ENCODE assay signal across 12 mouse cellular contexts in genomic region chr1:80091350-80091749, GRCm38 (mm10).
DNase-seq lines count a peak whose midpoint lies in the region; ATAC-seq and TF ChIP-seq lines count a peak whose summit lies in the region.
"Had no signal": no experiment of that assay in that cellular context is flagged by ENCODE, and none has a peak within 500 bp of the region (broad histone marks: within the 10 kb centered on the region; RNA-seq: fewer than 3 reads in every experiment).

No protein-coding gene starts in this region.

- H3K27ac ChIP-seq in heart, embryonic 10.5 days = no peak overlapping the region
- H3K27ac ChIP-seq in lung, embryonic 14.5 days (ENCODE audit: low read depth) = no peak overlapping the region
- 0 out of 2 replicates have a peak overlapping the region, but pooled peaks have one; percentile 18 for H3K27ac ChIP-seq in brown adipose tissue, adult 24 weeks (replicated peaks; ENCODE audit: low read depth, low read length)
- H3K27ac ChIP-seq: embryonic facial prominence, embryonic 13.5 days; limb, embryonic 10.5 days had no signal

- no peak overlapping the region for H3K9ac ChIP-seq in lung, embryonic 14.5 days
- H3K9ac ChIP-seq: embryonic facial prominence, embryonic 13.5 days had no signal

- 80% methylated on average over 8 of the region's 8 CpGs for WGBS in heart, embryonic 10.5 days
- WGBS in lung, embryonic 14.5 days = 47% methylated on average over 8 of the region's 8 CpGs

- H3K9me3 ChIP-seq in heart, embryonic 10.5 days = no peaks in the 10 kb centered on the region
- H3K9me3 ChIP-seq in lung, embryonic 14.5 days (ENCODE audit: low read depth, low read length) = no peaks in the 10 kb centered on the region
- H3K9me3 ChIP-seq: embryonic facial prominence, embryonic 13.5 days; limb, embryonic 10.5 days had no signal

- ATAC-seq in lung, embryonic 14.5 days (ENCODE audit: insufficient read depth) = peak; percentile 73
- ATAC-seq: intestine, postnatal 0 days had no signal

- no peaks in the 10 kb centered on the region for H3K27me3 ChIP-seq in heart, embryonic 10.5 days (ENCODE audit: insufficient read depth, poor library complexity, severe bottlenecking)
- H3K27me3 ChIP-seq in lung, embryonic 14.5 days (ENCODE audit: insufficient read depth, low read length) = no peaks in the 10 kb centered on the region
- H3K27me3 ChIP-seq: embryonic facial prominence, embryonic 13.5 days had no signal

- H3K36me3 ChIP-seq in heart, embryonic 10.5 days = no peaks in the 10 kb centered on the region
- H3K36me3 ChIP-seq in lung, embryonic 14.5 days (ENCODE audit: insufficient read depth) = no peaks in the 10 kb centered on the region
- H3K36me3 ChIP-seq: embryonic facial prominence, embryonic 13.5 days; limb, embryonic 10.5 days had no signal

- H3K4me2 ChIP-seq in lung, embryonic 14.5 days = no peak overlapping the region
- H3K4me2 ChIP-seq: embryonic facial prominence, embryonic 13.5 days had no signal

- TF ChIP-seq CTCF in lung, embryonic 14.5 days (IDR thresholded peaks at IDR 0.05; ENCODE audit: low read depth) = no peak

- peak; percentile 94 for DNase-seq in heart, adult 11 months
- DNase-seq in heart, embryonic 10.5 days (ENCODE audit: low spot score) = no peak
- DNase-seq in lung, embryonic 14.5 days = peak; percentile 71
- DNase-seq in lung, postnatal 25 days (ENCODE audit: low spot score) = no peak
- DNase-seq in lung, postnatal 14 days = peak; percentile 12
- no peak for DNase-seq in ovary, adult 18-20 months (ENCODE audit: low spot score)
- no peak for DNase-seq in adrenal gland, postnatal 14 days
- DNase-seq: thymus, adult 18-20 months had no signal

- no peaks in the 10 kb centered on the region for H3K4me1 ChIP-seq in heart, embryonic 10.5 days
- H3K4me1 ChIP-seq in lung, embryonic 14.5 days (ENCODE audit: insufficient read depth) = no peaks in the 10 kb centered on the region
- H3K4me1 ChIP-seq in brown adipose tissue, adult 24 weeks (ENCODE audit: control insufficient read depth, insufficient read depth, insufficient read length, low read length) = no peaks in the 10 kb centered on the region

- no peak overlapping the region for H3K4me3 ChIP-seq in heart, embryonic 10.5 days
- H3K4me3 ChIP-seq in lung, embryonic 14.5 days (ENCODE audit: low read depth, low read length) = no peak overlapping the region
- no peak overlapping the region for H3K4me3 ChIP-seq in brown adipose tissue, adult 24 weeks (ENCODE audit: insufficient read depth, low read depth, low read length)
- H3K4me3 ChIP-seq: embryonic facial prominence, embryonic 13.5 days; limb, embryonic 10.5 days had no signal

Comparison
In these comparisons a context has a peak if more than half of its experiments do, and no peak if none do; other contexts are left out.
1. DNase-seq: peak in heart, adult 11 months (single experiment), lung, embryonic 14.5 days (single experiment) and lung, postnatal 14 days (single experiment); none in heart, embryonic 10.5 days (single experiment), lung, postnatal 25 days (single experiment), ovary, adult 18-20 months (single experiment) and adrenal gland, postnatal 14 days (single experiment).